Mouse (Mus musculus) mammary gland, adult 2 months (tissue): ENCODE measurements around the gene Cd300lb. TPM values are rescaled to one million over a fixed set of nuclear protein-coding genes. Genes with fewer than 3 reads are reported as not detected.

Experiments
- polyA plus RNA-seq: library from polyadenylated mRNA; depleted of rRNA; stranded (reverse); fragments of >200 nt; gene quantifications from 2 replicates; pipeline ENCODE4 v1.2.3, GENCODE M21; 2012; ENCODE audit warnings: low replicate concordance; rRNA removed

Cd300lb gene
- 2.9 and 6.2 TPM in 2 replicates for polyA plus RNA-seq

GRCm38 (mm10) chr11:114934144-114934543, at the start of gene Cd300lb:
Gene Cd300lb, minus strand, starts transcription at chr11:114934386.

GRCm38 (mm10) chr11:114968752-114969207, 34.6 kb upstream of the Cd300lb start, which contains the start of gene Cd300c:
Gene Cd300c, minus strand, starts transcription at chr11:114969157.

GRCm38 (mm10) chr11:114889991-114890518, 44.1 kb downstream of the Cd300lb start, which contains the start of gene Cd300a:
Gene Cd300a, plus strand, starts transcription at chr11:114890041.

Other genes with a start within 250 kb of the Cd300lb start
- 2.2 and 2.9 TPM in 2 replicates for gene Dnaic2, start 207.0 kb downstream of the Cd300lb start, polyA plus RNA-seq
- 3.1 and 4.7 TPM in 2 replicates for gene Kif19a, start 169.0 kb downstream of the Cd300lb start, polyA plus RNA-seq
- 1.3 and 3.0 TPM in 2 replicates for gene Btbd17, start 138.4 kb downstream of the Cd300lb start, polyA plus RNA-seq
- gene Gpr142, start 135.5 kb downstream of the Cd300lb start, polyA plus RNA-seq, result not detected in 2 replicates
- 37.4 and 56.3 TPM in 2 replicates for gene Gprc5c, start 83.2 kb downstream of the Cd300lb start, polyA plus RNA-seq
- gene Cd300a, start 44.3 kb downstream of the Cd300lb start, polyA plus RNA-seq, result 2.2 and 3.9 TPM in 2 replicates
- 4.5 and 5.2 TPM in 2 replicates for gene Cd300c, start 34.8 kb upstream of the Cd300lb start, polyA plus RNA-seq
- 4.0 and 8.5 TPM in 2 replicates for gene Cd300ld, start 55.5 kb upstream of the Cd300lb start, polyA plus RNA-seq
- gene Cd300c2, start 67.5 kb upstream of the Cd300lb start, polyA plus RNA-seq, result 7.9 and 11.0 TPM in 2 replicates
- 2.8 and 5.3 TPM in 2 replicates for gene Cd300ld2, start 81.8 kb upstream of the Cd300lb start, polyA plus RNA-seq
- gene Cd300ld4, start 92.6 kb upstream of the Cd300lb start, polyA plus RNA-seq, result 8.4 and 32.3 TPM in 2 replicates
- 20.6 and 34.4 TPM in 2 replicates for gene Cd300ld5, start 103.4 kb upstream of the Cd300lb start, polyA plus RNA-seq
- 72.5 and 131 TPM in 2 replicates for gene Cd300ld3, start 114.0 kb upstream of the Cd300lb start, polyA plus RNA-seq
- gene Cd300e, start 127.8 kb upstream of the Cd300lb start, polyA plus RNA-seq, result 0.13 and 0.66 TPM in 2 replicates
- gene Rab37, start 157.0 kb upstream of the Cd300lb start, polyA plus RNA-seq, result 4.9 and 6.1 TPM in 2 replicates
- 3.5 and 3.7 TPM in 2 replicates for gene Cd300lf, start 199.6 kb upstream of the Cd300lb start, polyA plus RNA-seq
- 42.0 and 64.9 TPM in 2 replicates for gene Slc9a3r1, start 229.0 kb upstream of the Cd300lb start, polyA plus RNA-seq